Mouse (Mus musculus) large intestine, adult 2 months (tissue): ENCODE measurements at regions not wholly inside any gene's neighbourhood (a gene's known extent, or its start where the extent isn't known, plus 50 kb on each side); places are given as distances from the start of the nearest gene placed in this dataset.

Experiments
- DNase-seq: peaks from one replicate; pipeline ENCODE4 v3.0.0-alpha.2; 2012; ENCODE audit warnings: low read depth, low spot score
- WGBS: fragments of 180-500 bp; shearing (Covaris S2); methylation state at CpG from one replicate; pipeline ENCODE4 v1.1.7; 2018; 5-methylcytosine and 5-hydroxymethylcytosine counted together

GRCm38 (mm10) chr2:61045467-61045866 lies 82.5 kb upstream of the Rbms1 start:
- 88% methylated on average over 6 of the region's 6 CpGs for WGBS
- no peak for DNase-seq

DNA sequence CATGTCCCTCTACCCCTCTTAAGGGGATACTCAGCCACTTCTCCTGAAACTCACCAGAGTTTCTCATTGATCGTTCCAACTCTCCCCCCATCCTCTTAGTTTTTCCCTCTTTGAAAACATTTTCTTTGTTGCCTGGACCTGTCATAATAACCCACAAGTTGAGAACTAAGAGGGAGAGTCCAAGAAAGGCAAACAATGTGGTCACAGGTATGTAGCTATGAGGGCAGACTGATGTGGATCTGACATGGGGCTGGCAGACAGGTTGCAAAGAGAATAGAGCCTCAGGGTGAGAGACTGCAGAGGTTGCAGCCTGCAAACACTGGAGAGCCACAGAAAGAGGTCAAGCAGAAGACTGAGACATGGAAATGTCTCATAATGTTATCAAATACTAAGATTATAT lies 69.9 kb upstream of the Rbms1 start:
- WGBS = 92% methylated on average over 1 of the region's 1 CpGs

GRCm38 (mm10) chr2:61029706-61030105 lies 66.7 kb upstream of the Rbms1 start:
- no peak for DNase-seq
- WGBS = 95% methylated on average over 2 of the region's 2 CpGs

More for the DNA sequence above, 69.9 kb upstream of the Rbms1 start:
- DNase-seq = no peak

- 85% methylated on average over 2 of the region's 2 CpGs for WGBS
- DNase-seq = no peak
Measured at GRCm38 (mm10) chr2:61028578-61028977, 65.6 kb upstream of the Rbms1 start.

DNA sequence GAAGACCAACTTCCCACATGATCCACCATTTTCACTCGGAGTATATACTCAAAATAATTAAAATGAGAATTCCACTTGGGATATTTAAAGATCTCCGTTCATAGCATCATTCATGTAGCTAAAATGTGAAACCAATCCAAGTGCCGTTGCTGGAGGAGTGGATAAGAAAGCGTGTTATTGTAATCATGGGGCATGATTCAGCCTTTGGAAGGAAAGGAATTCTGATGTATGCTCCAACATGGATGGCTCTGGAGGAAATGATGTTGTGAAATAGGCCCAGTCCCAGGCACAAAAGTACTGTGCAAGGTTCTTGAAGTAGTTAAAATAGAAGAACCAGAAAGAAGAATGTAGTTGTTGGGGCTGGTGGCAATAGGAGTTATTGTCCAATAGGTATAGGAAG lies 64.7 kb upstream of the Rbms1 start:
- no peak for DNase-seq
- 81% methylated on average over 4 of the region's 4 CpGs for WGBS

DNA sequence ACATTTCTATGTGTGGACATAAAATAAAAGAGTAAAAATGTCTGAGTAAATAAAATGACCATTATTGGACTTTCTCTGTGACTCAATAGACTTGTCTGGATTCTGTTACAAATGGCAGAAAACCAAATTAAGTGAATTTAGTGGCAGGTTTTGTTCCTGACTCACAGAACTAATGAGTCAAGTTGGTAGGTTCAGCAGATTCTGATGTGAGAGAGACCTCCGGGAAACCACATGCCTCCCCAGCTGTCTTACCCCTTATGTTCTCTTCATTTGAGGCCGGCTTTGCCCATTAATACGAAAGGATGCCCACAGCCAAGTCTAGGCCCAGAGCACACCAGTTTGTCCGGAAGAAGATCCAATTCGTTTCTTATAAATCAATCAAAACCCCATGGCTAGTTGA lies 59.4 kb upstream of the Rbms1 start:
- 94% methylated on average over 5 of the region's 5 CpGs for WGBS
- no peak for DNase-seq

DNA sequence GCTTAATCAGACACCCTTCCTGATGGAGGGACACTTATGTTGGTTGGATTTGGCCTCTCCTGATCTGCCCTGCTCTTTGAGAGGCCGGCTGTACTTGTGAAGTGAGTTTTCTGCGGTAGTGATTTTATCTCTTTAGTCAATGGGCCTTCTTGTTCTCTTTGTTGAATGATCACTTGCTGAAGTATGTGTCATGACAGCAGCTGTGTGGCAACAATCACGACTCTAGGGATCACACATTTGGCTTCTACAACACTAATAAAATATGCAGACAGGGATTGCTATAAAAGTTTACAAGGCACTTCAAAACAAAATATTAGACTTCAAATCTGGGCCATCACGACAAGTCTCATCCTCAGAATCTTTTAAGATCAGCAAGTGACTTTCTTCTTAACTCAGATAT lies 57.8 kb upstream of the Rbms1 start:
- DNase-seq = no peak
- 43% methylated on average over 4 of the region's 4 CpGs for WGBS

DNA sequence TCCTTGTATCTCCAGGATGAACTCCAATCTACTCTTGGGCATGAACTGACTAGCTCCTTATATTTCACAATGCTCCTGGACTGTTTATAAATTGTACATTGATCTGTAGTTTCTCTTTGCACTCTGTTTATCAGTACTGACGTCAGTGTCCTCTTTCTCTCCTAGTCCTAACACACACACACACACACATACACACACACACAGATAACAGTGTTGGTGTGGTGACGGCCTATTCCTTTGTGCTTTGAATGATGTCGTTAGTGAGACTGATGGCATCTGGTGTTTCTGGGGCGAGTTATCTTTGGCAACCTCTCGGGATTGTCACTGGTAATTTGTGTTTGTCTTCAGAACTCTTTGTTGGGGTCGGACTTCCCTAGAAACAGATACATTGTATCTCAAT lies 50.0 kb upstream of the Rbms1 start:
- 46% methylated on average over 6 of the region's 6 CpGs for WGBS
- no peak for DNase-seq
